Mouse (Mus musculus) B cell, adult 2 months (primary cell): ENCODE measurements around the gene H2-M11.

ENCODE experiments used
- DNase-seq, 2 experiments: peaks; one replicate each; pipeline ENCODE4 v3.0.0; 2022

H2-M11 gene

DNA sequence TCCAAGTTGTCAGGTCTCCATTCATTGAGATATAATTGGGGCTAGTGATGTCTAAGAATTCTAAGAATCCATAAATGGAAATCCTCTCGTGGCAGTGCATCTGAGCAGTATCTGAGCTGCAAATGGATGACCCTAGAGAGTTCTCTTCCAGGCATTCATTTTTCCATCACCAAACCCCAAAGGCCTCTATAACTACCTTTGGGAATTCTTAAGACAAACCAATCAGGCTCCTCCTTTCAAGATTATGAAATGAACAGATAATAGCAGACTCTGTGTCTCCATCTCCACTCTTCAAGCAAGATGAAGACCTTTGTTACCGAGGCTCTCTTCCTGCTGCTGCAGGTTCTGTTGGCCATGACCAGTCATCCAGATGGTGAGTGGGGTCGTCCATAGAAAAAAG lies at the start of gene H2-M11:
Gene H2-M11 (plus strand): TSS at position 301 of the 400 bp plus-strand sequence.
- no peak for DNase-seq

DNA sequence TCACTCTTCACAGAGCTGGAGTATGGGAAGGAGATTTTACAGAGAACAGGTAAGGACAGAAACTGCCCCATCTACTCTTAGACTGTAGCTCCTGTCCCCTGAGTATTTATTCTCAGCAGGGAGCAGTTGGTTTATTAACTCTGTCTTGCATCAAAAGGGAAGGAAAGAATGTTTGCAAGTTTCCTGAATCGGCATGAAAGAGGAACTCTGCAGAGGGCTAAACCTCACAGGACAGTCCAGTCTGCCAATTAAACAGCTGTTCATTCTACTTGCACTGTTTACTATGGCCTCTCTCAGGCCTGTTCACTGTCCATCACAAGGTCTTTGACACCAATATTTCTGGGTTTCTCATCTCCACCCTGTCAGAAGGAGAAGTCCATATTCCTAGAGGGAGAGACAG lies 46.4 kb upstream of the H2-M11 start:
- DNase-seq, result no peak

DNA sequence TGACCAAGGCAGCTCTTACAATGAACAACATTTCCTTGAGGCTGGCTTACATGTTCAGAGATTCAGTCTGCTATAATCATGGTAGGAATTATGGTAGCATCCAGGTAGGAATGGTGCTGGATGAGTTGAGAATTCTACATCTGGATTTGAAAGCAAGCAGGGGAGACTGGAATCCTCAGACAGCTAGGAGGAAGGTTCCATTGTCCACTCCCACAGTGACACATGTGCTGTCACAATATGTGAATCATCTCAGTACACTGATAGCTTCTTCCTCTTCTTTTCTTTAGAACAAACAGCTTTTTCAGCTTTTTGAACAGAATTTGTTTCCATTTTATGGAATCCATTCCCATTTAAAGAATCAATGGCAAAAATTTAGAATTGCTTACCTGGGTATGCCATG lies 43.0 kb upstream of the H2-M11 start:
- DNase-seq, result no peak
